Comparison of ENCODE assay signal across 8 mouse cellular contexts in the genomic region with DNA sequence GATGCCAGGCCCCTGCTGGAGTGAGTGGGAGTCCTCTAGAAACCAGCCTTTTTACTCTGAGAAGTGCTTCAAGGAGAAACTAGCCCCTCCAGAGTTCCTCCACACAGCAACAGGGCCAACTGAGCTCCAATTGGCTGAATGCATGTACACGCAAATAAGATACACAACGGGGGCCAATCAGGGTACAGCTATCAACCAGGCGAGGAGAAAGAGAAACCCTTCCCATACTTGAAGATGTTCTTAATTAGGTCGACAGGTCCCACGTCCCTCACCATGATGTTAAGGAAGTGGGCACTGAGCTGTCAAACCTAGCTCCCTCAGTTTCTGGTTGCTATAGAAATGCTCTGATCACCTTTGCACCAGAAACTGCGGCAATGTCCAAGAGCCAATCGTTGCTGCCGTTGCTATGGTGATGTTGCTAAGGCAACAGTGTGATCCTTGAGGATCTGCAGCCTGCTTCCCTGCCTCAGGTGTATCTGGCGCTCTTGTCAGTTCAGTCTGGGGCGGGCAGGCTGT. TPM values are rescaled to one million over a fixed set of nuclear protein-coding genes. Genes with fewer than 3 reads are reported as not detected.
DNase-seq lines count a peak whose midpoint lies in the region; ATAC-seq lines count a peak whose summit lies in the region.

No protein-coding gene starts in this region.

- no peak overlapping the region for H3K27ac ChIP-seq in embryonic facial prominence, embryonic 15.5 days (replicated peaks)
- no peak overlapping the region for H3K27ac ChIP-seq in intestine, embryonic 14.5 days (ENCODE audit: low read depth)
- H3K27ac ChIP-seq in liver, embryonic 13.5 days, result 0 out of 2 replicates have a peak overlapping the region, but pooled peaks have one; percentile 18

- 2% methylated on average over 10 of the region's 10 CpGs for WGBS in embryonic facial prominence, embryonic 15.5 days
- WGBS in intestine, embryonic 14.5 days, result 2% methylated on average over 10 of the region's 10 CpGs
- 6% methylated on average over 10 of the region's 10 CpGs for WGBS in liver, embryonic 13.5 days (ENCODE audit: insufficient replicate concordance)

- H3K4me2 ChIP-seq in embryonic facial prominence, embryonic 15.5 days (replicated peaks), result peak overlapping the region; percentile 38
- H3K4me2 ChIP-seq in intestine, embryonic 14.5 days (ENCODE audit: low read length), result peak overlapping the region; percentile 35
- H3K4me2 ChIP-seq in liver, embryonic 13.5 days, result peak overlapping the region; percentile 44

- H3K4me3 ChIP-seq in embryonic facial prominence, embryonic 15.5 days (replicated peaks), result peak overlapping the region; percentile 19
- peak overlapping the region; percentile 14; the same call in 1 of the 2 replicates for H3K4me3 ChIP-seq in intestine, embryonic 14.5 days (ENCODE audit: low read depth, low read length)
- peak overlapping the region; percentile 29 for H3K4me3 ChIP-seq in liver, embryonic 13.5 days (replicated peaks)

- no peak overlapping the region for H3K9ac ChIP-seq in embryonic facial prominence, embryonic 15.5 days
- H3K9ac ChIP-seq in intestine, embryonic 14.5 days (ENCODE audit: low read length), result no peak overlapping the region
- peak overlapping the region; percentile 6; the same call in 1 of the 2 replicates for H3K9ac ChIP-seq in liver, embryonic 13.5 days

- peaks cover 46% of the 10 kb centered on the region for H3K4me1 ChIP-seq in embryonic facial prominence, embryonic 15.5 days
- peaks cover 11% of the 10 kb centered on the region for H3K4me1 ChIP-seq in intestine, embryonic 14.5 days (replicated peaks; ENCODE audit: control insufficient read depth, insufficient read depth, low read length)
- H3K4me1 ChIP-seq in liver, embryonic 13.5 days (replicated peaks), result peaks cover 72% of the 10 kb centered on the region

- no peaks in the 10 kb centered on the region for H3K36me3 ChIP-seq in embryonic facial prominence, embryonic 15.5 days
- no peaks in the 10 kb centered on the region for H3K36me3 ChIP-seq in intestine, embryonic 14.5 days (ENCODE audit: control insufficient read depth, insufficient read depth, low read length)
- H3K36me3 ChIP-seq in liver, embryonic 13.5 days, result peaks cover 5% of the 10 kb centered on the region; the same call in 1 of the 2 replicates

- DNase-seq in ZHBTc4 (ENCODE audit: low read depth, low spot score), result peak; percentile 77
- DNase-seq in intestine, embryonic 14.5 days (ENCODE audit: low spot score), result peak; percentile 68
- DNase-seq in liver, embryonic 13.5 days, result no peak
- DNase-seq in spleen, postnatal 10 days (ENCODE audit: low spot score in 2 of 2), result no peak
- DNase-seq in gastrocnemius, postnatal 25 days, result no peak

- H3K27me3 ChIP-seq in embryonic facial prominence, embryonic 15.5 days, result no peaks in the 10 kb centered on the region
- no peaks in the 10 kb centered on the region for H3K27me3 ChIP-seq in intestine, embryonic 14.5 days (replicated peaks; ENCODE audit: control insufficient read depth, insufficient read depth, low read length)
- peaks cover 17% of the 10 kb centered on the region; the same call in 1 of the 2 replicates for H3K27me3 ChIP-seq in liver, embryonic 13.5 days

- peak; percentile 83 for ATAC-seq in CD4-positive, CD25-positive, alpha-beta regulatory T cell, adult 4 months
- peak; percentile 48 for ATAC-seq in embryonic facial prominence, embryonic 15.5 days (ENCODE audit: insufficient number of reproducible peaks, low FRiP score, low TSS enrichment, low read depth)
- 0 out of 2 replicates have a peak, but pooled peaks have one; percentile 36 for ATAC-seq in intestine, embryonic 14.5 days (replicated peaks; ENCODE audit: low FRiP score, low TSS enrichment, low read depth)
- ATAC-seq in liver, embryonic 13.5 days (ENCODE audit: low read depth), result peak; percentile 19; the same call in 1 of the 2 replicates
- ATAC-seq in neutrophil, adult 5-6 weeks (ENCODE audit: extremely low read depth, insufficient number of reproducible peaks, low FRiP score, poor library complexity, severe bottlenecking), result peak; percentile 62; the same call in 1 of the 2 replicates

- H3K9me3 ChIP-seq in embryonic facial prominence, embryonic 15.5 days (replicated peaks), result no peaks in the 10 kb centered on the region
- no peaks in the 10 kb centered on the region for H3K9me3 ChIP-seq in intestine, embryonic 14.5 days (ENCODE audit: control insufficient read depth, low read length)
- no peaks in the 10 kb centered on the region for H3K9me3 ChIP-seq in liver, embryonic 13.5 days (replicated peaks)

RNA-seq across cellular contexts. Expression of a gene that starts 2.9 kb away (rescaled TPM):
- polyA plus RNA-seq in CD4-positive, CD25-positive, alpha-beta regulatory T cell, adult 4 months (2017; shearing (Covaris generic)), result 1 to 10 TPM; 1.5 to 2.0 TPM
- 12.2 and 14.1 TPM in 2 replicates for polyA plus RNA-seq in embryonic facial prominence, embryonic 15.5 days (2015; fragmentation: Nextera tagmentation; extraction: Ambion mirVana)
- polyA plus RNA-seq in intestine, embryonic 14.5 days (2014; fragmentation: Nextera tagmentation; extraction: Ambion mirVana), result 9.6 and 9.7 TPM in 2 replicates
- polyA plus RNA-seq in liver, embryonic 13.5 days (2015; fragmentation: Nextera tagmentation; extraction: Ambion mirVana), result 5.6 and 6.0 TPM in 2 replicates
- 1.7 and 3.3 TPM in 2 replicates for total RNA-seq in neutrophil, adult 5-6 weeks (2017)
- total RNA-seq in gastrocnemius, postnatal 25 days (2021), result 1 to 10 TPM; 5.9 to 6.0 TPM

RNA-seq across cellular contexts. Expression of a gene that starts 37.0 kb away (rescaled TPM):
- 100 to 1,000 TPM in 1 of 2 experiments, 10 to 100 TPM in 1; 86.2 to 109 TPM for polyA plus RNA-seq in CD4-positive, CD25-positive, alpha-beta regulatory T cell, adult 4 months (2017; shearing (Covaris generic))
- 9.2 and 9.9 TPM in 2 replicates for polyA plus RNA-seq in embryonic facial prominence, embryonic 15.5 days (2015; fragmentation: Nextera tagmentation; extraction: Ambion mirVana)
- polyA plus RNA-seq in intestine, embryonic 14.5 days (2014; fragmentation: Nextera tagmentation; extraction: Ambion mirVana), result 23.1 and 24.7 TPM in 2 replicates
- polyA plus RNA-seq in liver, embryonic 13.5 days (2015; fragmentation: Nextera tagmentation; extraction: Ambion mirVana), result 28.5 and 34.3 TPM in 2 replicates
- total RNA-seq in neutrophil, adult 5-6 weeks (2017), result 102 and 107 TPM in 2 replicates
- 10 to 100 TPM; 20.1 to 21.6 TPM for total RNA-seq in gastrocnemius, postnatal 25 days (2021)

RNA-seq across cellular contexts. Expression of a gene that starts 58.6 kb away (rescaled TPM):
- under 1 TPM; 0.86 to 0.90 TPM for polyA plus RNA-seq in CD4-positive, CD25-positive, alpha-beta regulatory T cell, adult 4 months (2017; shearing (Covaris generic))
- polyA plus RNA-seq in embryonic facial prominence, embryonic 15.5 days (2015; fragmentation: Nextera tagmentation; extraction: Ambion mirVana), result 240 and 260 TPM in 2 replicates
- 49.0 and 54.6 TPM in 2 replicates for polyA plus RNA-seq in intestine, embryonic 14.5 days (2014; fragmentation: Nextera tagmentation; extraction: Ambion mirVana)
- polyA plus RNA-seq in liver, embryonic 13.5 days (2015; fragmentation: Nextera tagmentation; extraction: Ambion mirVana), result 8.7 and 8.8 TPM in 2 replicates
- total RNA-seq in neutrophil, adult 5-6 weeks (2017), result not detected in 2 replicates
- 10 to 100 TPM; 47.7 to 50.2 TPM for total RNA-seq in gastrocnemius, postnatal 25 days (2021)

Comparison
In these comparisons a context has a peak if more than half of its experiments do, and no peak if none do; other contexts are left out.
1. ATAC-seq: peak in every context shown above with its lines; median percentile 83 in CD4-positive, CD25-positive, alpha-beta regulatory T cell, adult 4 months; 62 in neutrophil, adult 5-6 weeks; 48 in embryonic facial prominence, embryonic 15.5 days; 36 in intestine, embryonic 14.5 days; 19 in liver, embryonic 13.5 days.
2. DNase-seq: peak in ZHBTc4 (single experiment) and intestine, embryonic 14.5 days (single experiment); none in liver, embryonic 13.5 days (single experiment), spleen, postnatal 10 days (0 of 2) and gastrocnemius, postnatal 25 days (single experiment).
3. Peak in every context shown above with its lines, with median percentiles within 50 percentile points of each other: H3K4me2 ChIP-seq and H3K4me3 ChIP-seq.